Mouse (Mus musculus) ES-E14 (cell line): ENCODE measurements around the gene Fgf9. TPM values are rescaled to one million over a fixed set of nuclear protein-coding genes. Genes with fewer than 3 reads are reported as not detected.

Experiments used
- DNase-seq: peaks from one replicate; pipeline ENCODE4 v3.0.0-alpha.2; 2013; ENCODE audit warnings: low read depth, low spot score
- H3K27ac ChIP-seq: 2 replicates; pipeline ENCODE4 v1.5.1; 2012; ENCODE audit warnings: low read depth, mild to moderate bottlenecking, low read length, moderate library complexity, mixed read lengths; ENCODE audit not compliant: poor library complexity, insufficient read depth, severe bottlenecking
- H3K36me3 ChIP-seq: 2 replicates; pipeline ENCODE4 v1.6.1; 2012; ENCODE audit warnings: mild to moderate bottlenecking, low read length, moderate library complexity, mixed read lengths; ENCODE audit not compliant: control insufficient read depth, poor library complexity, insufficient read depth, severe bottlenecking
- H3K4me1 ChIP-seq, 2 experiments: fragments of 150-350 bp in 1 of 2; sonication (generic) in 1 of 2; 2 replicates each; pipeline ENCODE4 v1.6.1; 2012; ENCODE audit warnings: low read length in 2 of 2, mild to moderate bottlenecking in 1 of 2, mixed read lengths in 1 of 2; ENCODE audit not compliant: control insufficient read depth in 2 of 2, insufficient read depth in 2 of 2, poor library complexity in 1 of 2
- H3K4me3 ChIP-seq, 2 experiments: fragments of 150-350 bp in 1 of 2; sonication (generic) in 1 of 2; 2 replicates each; pipeline ENCODE4 v1.5.1; 2012; ENCODE audit warnings: low read length in 2 of 2, low read depth in 1 of 2, mild to moderate bottlenecking in 1 of 2, mixed read lengths in 1 of 2; ENCODE audit not compliant: insufficient read depth in 1 of 2, poor library complexity in 1 of 2, severe bottlenecking in 1 of 2
- H3K9ac ChIP-seq: 2 replicates; pipeline ENCODE4 v1.6.1; 2012; ENCODE audit warnings: low read depth, mild to moderate bottlenecking, low read length, mixed read lengths; ENCODE audit not compliant: poor library complexity, insufficient read depth, severe bottlenecking
- H3K9me3 ChIP-seq: fragments of 150-350 bp; sonication (generic); 2 replicates; pipeline ENCODE4 v1.6.1; 2012; ENCODE audit warnings: low read depth, mild to moderate bottlenecking, low read length; ENCODE audit not compliant: control insufficient read depth, insufficient read depth
- CHD2 ChIP-seq: IDR thresholded peaks from 2 replicates; pipeline ENCODE4 v1.6.1; 2014; ENCODE audit warnings: mild to moderate bottlenecking, low read depth, low read length, inconsistent platforms
- HCFC1 ChIP-seq: IDR thresholded peaks from 2 replicates; pipeline ENCODE4 v1.6.1; 2012; ENCODE audit warnings: low read length, inconsistent platforms, borderline replicate concordance; ENCODE audit not compliant: insufficient read depth
- MAFK ChIP-seq: IDR thresholded peaks from 2 replicates; pipeline ENCODE4 v1.6.1; 2014; ENCODE audit warnings: mild to moderate bottlenecking, low read depth, low read length, inconsistent platforms; ENCODE audit not compliant: insufficient read depth
- ZC3H11A ChIP-seq: IDR thresholded peaks from 2 replicates; pipeline ENCODE4 v1.6.1; 2012; ENCODE audit warnings: low read depth, mild to moderate bottlenecking, inconsistent platforms, low read length, borderline replicate concordance
- ZNF384 ChIP-seq: IDR thresholded peaks from 2 replicates; pipeline ENCODE4 v1.6.1; 2012; ENCODE audit warnings: low read depth, low read length, inconsistent platforms
- in situ Hi-C, 2 experiments: fragments of 600-800 bp; cut with MboI; formaldehyde crosslinking; loops; one replicate each; pipeline ENCODE4 v1.15.1; 2025; ENCODE audit warnings: low sequenced_read_pairs in 2 of 2, inconsistent platforms in 1 of 2; ENCODE audit not compliant: unreplicated experiment in 2 of 2
- total RNA-seq: library from RNA; depleted of rRNA; stranded (reverse); fragments of 300-350 nt; gene quantifications from 2 replicates; pipeline ENCODE4 v1.2.3, GENCODE M21; 2012

Fgf9 gene
- total RNA-seq, 1 experiment = not detected

- Histone ChIP-seq H3K4me3 (no peak overlapping the region), H3K9ac (no peak overlapping the region), H3K27ac (no peak overlapping the region), H3K9me3 (no peaks in the 10 kb centered on the region), H3K4me1 (no peaks in the 10 kb centered on the region), H3K36me3 (no peaks in the 10 kb centered on the region)
- in situ Hi-C loops = no loop called here
- no peak for TF ChIP-seq HCFC1
- no peak for TF ChIP-seq ZNF384
- no peak for TF ChIP-seq ZC3H11A
- TF ChIP-seq MAFK = no peak
- TF ChIP-seq CHD2 = no peak
- DNase-seq = no peak
Observed at GRCm38 (mm10) chr14:58112341-58112740, 42.0 kb downstream of the Fgf9 start.

GRCm38 (mm10) chr14:58113180-58113579, 42.8 kb downstream of the Fgf9 start:
- H3K4me1 ChIP-seq = no peaks in the 10 kb centered on the region
- DNase-seq = no peak
- no peak overlapping the region for H3K4me3 ChIP-seq
- TF ChIP-seq ZNF384 (no peak), ZC3H11A (no peak), MAFK (no peak), CHD2 (no peak), HCFC1 (no peak)
- no peak overlapping the region for H3K27ac ChIP-seq
- in situ Hi-C loops = no loop called here
- H3K9ac ChIP-seq = no peak overlapping the region
- H3K9me3 ChIP-seq = no peaks in the 10 kb centered on the region
- no peaks in the 10 kb centered on the region for H3K36me3 ChIP-seq

GRCm38 (mm10) chr14:58114146-58114545, 43.8 kb downstream of the Fgf9 start:
- Histone ChIP-seq H3K4me1 (no peaks in the 10 kb centered on the region), H3K27ac (no peak overlapping the region), H3K9me3 (no peaks in the 10 kb centered on the region), H3K4me3 (no peak overlapping the region), H3K9ac (no peak overlapping the region), H3K36me3 (no peaks in the 10 kb centered on the region)
- no peak for DNase-seq
- in situ Hi-C loops = no loop called here
- TF ChIP-seq MAFK (no peak), HCFC1 (no peak), ZC3H11A (no peak), CHD2 (no peak), ZNF384 (no peak)

GRCm38 (mm10) chr14:58124625-58125024, 54.3 kb downstream of the Fgf9 start:
- no peak overlapping the region for H3K9ac ChIP-seq
- H3K27ac ChIP-seq = no peak overlapping the region
- H3K4me1 ChIP-seq = no peaks in the 10 kb centered on the region
- H3K4me3 ChIP-seq = no peak overlapping the region
- DNase-seq = no peak
- TF ChIP-seq ZC3H11A = no peak
- TF ChIP-seq CHD2 = no peak
- no peak for TF ChIP-seq MAFK
- no peak for TF ChIP-seq ZNF384
- TF ChIP-seq HCFC1 = no peak
- no peaks in the 10 kb centered on the region for H3K9me3 ChIP-seq
- no peaks in the 10 kb centered on the region for H3K36me3 ChIP-seq
- in situ Hi-C loops = no loop called here

GRCm38 (mm10) chr14:58126508-58126907, 56.2 kb downstream of the Fgf9 start:
- no peak for TF ChIP-seq ZNF384
- TF ChIP-seq ZC3H11A = no peak
- no peak for TF ChIP-seq CHD2
- TF ChIP-seq MAFK = no peak
- TF ChIP-seq HCFC1 = no peak
- in situ Hi-C loops = no loop called here
- Histone ChIP-seq H3K9me3 (no peaks in the 10 kb centered on the region), H3K4me1 (no peaks in the 10 kb centered on the region), H3K27ac (no peak overlapping the region), H3K4me3 (no peak overlapping the region), H3K36me3 (no peaks in the 10 kb centered on the region), H3K9ac (no peak overlapping the region)
- DNase-seq = no peak
